In the genomic region with DNA sequence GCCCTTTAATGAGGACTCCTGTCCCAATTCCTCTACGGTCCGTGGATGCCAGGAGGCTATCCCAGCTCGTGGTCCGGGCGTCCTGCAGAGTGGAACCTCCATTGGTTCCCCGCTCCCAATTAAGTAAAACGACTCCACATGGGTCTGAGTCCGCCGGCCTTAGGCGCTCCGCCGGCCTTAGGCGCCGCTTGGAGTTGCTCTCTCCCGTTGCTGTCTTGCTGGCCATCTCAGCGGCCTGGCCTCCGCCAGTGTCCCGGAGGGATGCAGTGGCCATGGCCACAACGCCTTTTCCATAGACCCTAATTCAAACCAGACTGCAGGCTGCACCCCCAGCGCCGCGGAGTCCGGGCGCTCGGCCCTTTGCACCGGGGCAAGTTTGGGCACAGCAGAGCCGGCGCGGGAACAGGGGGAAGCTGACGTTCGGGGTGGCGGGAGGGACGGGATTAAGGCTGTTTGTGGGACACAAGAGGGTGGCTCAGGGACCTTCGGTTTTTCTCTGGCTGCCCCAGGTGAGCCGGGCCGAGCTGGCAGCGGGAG, we compare ENCODE assay signal across 8 mouse cellular contexts. TPM values are rescaled to one million over a fixed set of nuclear protein-coding genes. Genes with fewer than 3 reads are reported as not detected.
DNase-seq lines count a peak whose midpoint lies in the region; ATAC-seq and TF ChIP-seq lines count a peak whose summit lies in the region.

No protein-coding gene starts in this region.

- peak overlapping the region; percentile 86 for H3K4me2 ChIP-seq in embryonic facial prominence, embryonic 11.5 days (ENCODE audit: low read depth, low read length)

- no peaks in the 10 kb centered on the region for H3K27me3 ChIP-seq in C2C12 (ENCODE audit: control insufficient read depth, insufficient read depth, insufficient read length)
- no peaks in the 10 kb centered on the region for H3K27me3 ChIP-seq in embryonic facial prominence, embryonic 11.5 days (ENCODE audit: control insufficient read depth, insufficient read depth, low read length)

- H3K79me3 ChIP-seq in C2C12 (ENCODE audit: low read depth): peaks cover 49% of the 10 kb centered on the region

- TF ChIP-seq CTCF in C2C12 (IDR thresholded peaks at IDR 0.05; ENCODE audit: control insufficient read depth, insufficient read depth, insufficient read length): no peak

- no peaks in the 10 kb centered on the region for H3K9me3 ChIP-seq in embryonic facial prominence, embryonic 11.5 days (replicated peaks; ENCODE audit: control insufficient read depth, low read length)

- H3K4me3 ChIP-seq in C2C12 (ENCODE audit: insufficient read depth, poor library complexity, severe bottlenecking): peak overlapping the region; percentile 94
- peak overlapping the region; percentile 86 for H3K4me3 ChIP-seq in embryonic facial prominence, embryonic 11.5 days (ENCODE audit: low read depth, low read length)

- WGBS in embryonic facial prominence, embryonic 11.5 days: under 1% methylated on average over 37 of the region's 37 CpGs

- H3K9ac ChIP-seq in embryonic facial prominence, embryonic 11.5 days (replicated peaks; ENCODE audit: low read length): peak overlapping the region; percentile 97

- peaks cover 5% of the 10 kb centered on the region for H3K4me1 ChIP-seq in embryonic facial prominence, embryonic 11.5 days (ENCODE audit: control insufficient read depth, insufficient read depth, low read length)

- intact Hi-C loops in heart, postnatal 36 days (cut with DNase I): loop anchor here (2.0 to 5.0 kb wide), 3 partner anchors 85 to 230 kb away; no protein-coding TSS in a partner anchor

- peak overlapping the region; percentile 95 for H3ac ChIP-seq in C2C12 (ENCODE audit: control insufficient read depth, insufficient read length, low read depth)

- peak overlapping the region; percentile 88 for H3K27ac ChIP-seq in embryonic facial prominence, embryonic 11.5 days (replicated peaks; ENCODE audit: low read depth, low read length)

- peaks cover 56% of the 10 kb centered on the region for H3K79me2 ChIP-seq in C2C12 (ENCODE audit: control insufficient read depth, insufficient read depth)

- peak; percentile 8 for ATAC-seq in embryonic facial prominence, embryonic 11.5 days (replicated peaks; ENCODE audit: insufficient number of reproducible peaks, low FRiP score, low TSS enrichment, low read depth)

- peaks cover 3% of the 10 kb centered on the region for H3K36me3 ChIP-seq in C2C12 (ENCODE audit: control insufficient read depth, insufficient read depth)
- H3K36me3 ChIP-seq in embryonic facial prominence, embryonic 11.5 days (replicated peaks; ENCODE audit: control insufficient read depth, insufficient read depth, low read depth, low read length): no peaks in the 10 kb centered on the region

- DNase-seq in gastrocnemius, postnatal 10 days: peak; percentile 43
- DNase-seq in gastrocnemius, adult 8-10 months (ENCODE audit: low spot score in 2 of 2): no peak
- peak; percentile 70 for DNase-seq in embryonic facial prominence, embryonic 11.5 days (ENCODE audit: low spot score)
- peak; percentile 26 to 39 for DNase-seq in heart, postnatal 36 days
- DNase-seq in lung, postnatal 10 days: peak; percentile 31
- DNase-seq in T-cell, adult 2 months (ENCODE audit: low spot score): no peak
- no peak for DNase-seq in right cerebral cortex, postnatal 10 days (ENCODE audit: low spot score in 2 of 2)

TF ChIP-seq in C2C12, 6 proteins besides CTCF, POLR2A, EP300 and RAD21:
- TF ChIP-seq MYOD1 (IDR thresholded peaks at IDR 0.05; ENCODE audit: control insufficient read depth, insufficient read length, low read depth) (no peak), CEBPB (IDR thresholded peaks at IDR 0.05; ENCODE audit: low read depth) (no peak), MYOG (IDR thresholded peaks at IDR 0.05; ENCODE audit: control insufficient read depth, extremely low read depth, insufficient read length) (no peak), FOSL1 (IDR thresholded peaks at IDR 0.05; ENCODE audit: insufficient read depth, low read length, poor library complexity, severe bottlenecking) (no peak), USF1 (IDR thresholded peaks at IDR 0.05; ENCODE audit: low read depth) (no peak), MAX (IDR thresholded peaks at IDR 0.05) (no peak)

RNA-seq across cellular contexts. Expression of gene Sdc1, which starts 0.8 kb away (rescaled TPM):
- total RNA-seq in gastrocnemius, postnatal 10 days (2021): 10 to 100 TPM; 15.2 to 20.3 TPM
- 1 to 10 TPM in 3 of 4 experiments, under 1 TPM in 1; 0.82 to 3.1 (median 2.1) TPM for total RNA-seq in gastrocnemius, adult 8-10 months (2022)
- 112 TPM for polyA plus RNA-seq in C2C12 (2012; fragmentation: generic; extraction: Trizol)
- polyA plus RNA-seq in embryonic facial prominence, embryonic 11.5 days (2014; fragmentation: Nextera tagmentation; extraction: Ambion mirVana): 120 and 128 TPM in 2 replicates
- 1 to 10 TPM; 5.2 to 6.9 TPM for total RNA-seq in heart, postnatal 36 days (2021)

Comparison
In these comparisons a context has a peak if more than half of its experiments do, and no peak if none do; other contexts are left out.
1. DNase-seq: peak in gastrocnemius, postnatal 10 days (single experiment), embryonic facial prominence, embryonic 11.5 days (single experiment), heart, postnatal 36 days (2 of 2) and lung, postnatal 10 days (single experiment); none in gastrocnemius, adult 8-10 months (0 of 2), T-cell, adult 2 months (single experiment) and right cerebral cortex, postnatal 10 days (0 of 2).